Comparison of ENCODE assay signal across 17 mouse cellular contexts in genomic region chr2:162436646-162437045, GRCm38 (mm10).
DNase-seq lines count a peak whose midpoint lies in the region; ATAC-seq and TF ChIP-seq lines count a peak whose summit lies in the region.
"Had no signal": no experiment of that assay in that cellular context is flagged by ENCODE, and none has a peak within 500 bp of the region (broad histone marks: within the 10 kb centered on the region; RNA-seq: fewer than 3 reads in every experiment).

No protein-coding gene starts in this region.

- TF ChIP-seq EP300 in ES-Bruce4 (IDR thresholded peaks at IDR 0.05; ENCODE audit: insufficient read depth, low read depth, low read length), result no peak

- peak; percentile 13 for DNase-seq in heart, adult 11 months
- no peak for DNase-seq in heart, embryonic 10.5 days (ENCODE audit: low spot score)
- no peak for DNase-seq in left cerebral cortex, adult 2 months (ENCODE audit: extremely low spot score in 1 of 2, low spot score in 2 of 2)
- no peak for DNase-seq in left cerebral cortex, adult 8-10 months (ENCODE audit: low spot score in 2 of 2)
- DNase-seq in ZHBTc4 (ENCODE audit: low read depth, low spot score), result peak; percentile 66
- DNase-seq in B cell, adult 2 months, result no peak
- DNase-seq: cerebellum, adult 18-20 months; embryo, embryonic 11 days; heart, postnatal 10 days; lung, postnatal 4 days; right cerebral cortex, postnatal 25 days had no signal

- 89% methylated on average over 3 of the region's 3 CpGs for WGBS in heart, embryonic 10.5 days
- 97% methylated on average over 3 of the region's 3 CpGs for WGBS in forebrain, embryonic 16.5 days

- H3K27me3 ChIP-seq in heart, embryonic 10.5 days (ENCODE audit: insufficient read depth, poor library complexity, severe bottlenecking), result no peaks in the 10 kb centered on the region
- H3K27me3 ChIP-seq in ES-Bruce4 (ENCODE audit: control insufficient read depth, insufficient read depth, low read length, poor library complexity, severe bottlenecking), result no peaks in the 10 kb centered on the region
- H3K27me3 ChIP-seq in forebrain, embryonic 16.5 days (replicated peaks; ENCODE audit: control insufficient read depth, insufficient read depth, low read length), result no peaks in the 10 kb centered on the region
- H3K27me3 ChIP-seq: forebrain, embryonic 12.5 days; hindbrain, embryonic 15.5 days; midbrain, embryonic 13.5 days had no signal

- H3K9me3 ChIP-seq in heart, embryonic 10.5 days, result no peaks in the 10 kb centered on the region
- no peaks in the 10 kb centered on the region for H3K9me3 ChIP-seq in ES-Bruce4 (replicated peaks; ENCODE audit: control insufficient read depth, insufficient read depth, low read length, poor library complexity, severe bottlenecking)
- no peaks in the 10 kb centered on the region for H3K9me3 ChIP-seq in forebrain, embryonic 16.5 days (ENCODE audit: control insufficient read depth, low read length)
- H3K9me3 ChIP-seq: forebrain, embryonic 12.5 days; hindbrain, embryonic 15.5 days; midbrain, embryonic 13.5 days had no signal

- H3K4me1 ChIP-seq in heart, embryonic 10.5 days, result no peaks in the 10 kb centered on the region
- no peaks in the 10 kb centered on the region for H3K4me1 ChIP-seq in ES-Bruce4 (ENCODE audit: control insufficient read depth, insufficient read depth, low read length)
- H3K4me1 ChIP-seq in forebrain, embryonic 16.5 days (replicated peaks; ENCODE audit: control insufficient read depth, insufficient read depth, low read length), result no peaks in the 10 kb centered on the region
- H3K4me1 ChIP-seq: forebrain, embryonic 12.5 days; hindbrain, embryonic 15.5 days; midbrain, embryonic 13.5 days had no signal

- intact Hi-C loops in left cerebral cortex, adult 2 months (cut with DNase I), result no loop called here

- no peak overlapping the region for H3K4me2 ChIP-seq in forebrain, embryonic 16.5 days (ENCODE audit: low read length)
- H3K4me2 ChIP-seq: forebrain, embryonic 12.5 days; hindbrain, embryonic 15.5 days; liver, embryonic 11.5 days; midbrain, embryonic 13.5 days had no signal

- H3K4me3 ChIP-seq in heart, embryonic 10.5 days, result no peak overlapping the region
- no peak overlapping the region for H3K4me3 ChIP-seq in left cerebral cortex, adult 2 months
- H3K4me3 ChIP-seq in ES-Bruce4 (ENCODE audit: low read depth, low read length), result no peak overlapping the region
- H3K4me3 ChIP-seq in forebrain, embryonic 16.5 days (replicated peaks; ENCODE audit: low read length), result no peak overlapping the region
- H3K4me3 ChIP-seq: forebrain, embryonic 12.5 days; hindbrain, embryonic 15.5 days; midbrain, embryonic 13.5 days had no signal

- TF ChIP-seq POLR2A in ES-Bruce4 (IDR thresholded peaks at IDR 0.05; ENCODE audit: insufficient read depth, low read length), result no peak

- H3K9ac ChIP-seq in ES-Bruce4 (ENCODE audit: low read depth, poor library complexity, severe bottlenecking), result no peak overlapping the region
- H3K9ac ChIP-seq in forebrain, embryonic 16.5 days (replicated peaks; ENCODE audit: low read depth, low read length), result no peak overlapping the region
- H3K9ac ChIP-seq: forebrain, embryonic 12.5 days; hindbrain, embryonic 15.5 days; midbrain, embryonic 13.5 days had no signal

- TF ChIP-seq CTCF in left cerebral cortex, adult 2 months (IDR thresholded peaks at IDR 0.05), result peak; percentile 44
- peak; percentile 15 for TF ChIP-seq CTCF in ES-Bruce4 (IDR thresholded peaks at IDR 0.05; ENCODE audit: low read depth, low read length)

- no peaks in the 10 kb centered on the region for H3K36me3 ChIP-seq in heart, embryonic 10.5 days
- no peaks in the 10 kb centered on the region for H3K36me3 ChIP-seq in ES-Bruce4 (ENCODE audit: control insufficient read depth, insufficient read depth, low read length, poor library complexity, severe bottlenecking)
- H3K36me3 ChIP-seq in forebrain, embryonic 16.5 days (ENCODE audit: control insufficient read depth, insufficient read depth), result no peaks in the 10 kb centered on the region
- H3K36me3 ChIP-seq: forebrain, embryonic 12.5 days; hindbrain, embryonic 15.5 days; midbrain, embryonic 13.5 days had no signal

- H3K27ac ChIP-seq in heart, embryonic 10.5 days, result no peak overlapping the region
- H3K27ac ChIP-seq in left cerebral cortex, adult 2 months, result no peak overlapping the region
- no peak overlapping the region for H3K27ac ChIP-seq in ES-Bruce4 (ENCODE audit: insufficient read depth, low read length)
- H3K27ac ChIP-seq in forebrain, embryonic 16.5 days (ENCODE audit: low read length), result no peak overlapping the region
- H3K27ac ChIP-seq: forebrain, embryonic 12.5 days; hindbrain, embryonic 15.5 days; midbrain, embryonic 13.5 days had no signal

- no peak for ATAC-seq in forebrain, embryonic 16.5 days
- ATAC-seq: midbrain, embryonic 13.5 days had no signal

Comparison
In these comparisons a context has a peak if more than half of its experiments do, and no peak if none do; other contexts are left out.
1. DNase-seq: peak in heart, adult 11 months (single experiment) and ZHBTc4 (single experiment); none in heart, embryonic 10.5 days (single experiment), left cerebral cortex, adult 2 months (0 of 2), left cerebral cortex, adult 8-10 months (0 of 2) and B cell, adult 2 months (0 of 2).